Mouse (Mus musculus): ENCODE results near the gene Lbx2. TPM values are rescaled to one million over a fixed set of nuclear protein-coding genes. Genes with fewer than 3 reads are reported as not detected.

Gene Lbx2
- polyA plus RNA-seq, 1 experiment = 1.4 TPM

DNA sequence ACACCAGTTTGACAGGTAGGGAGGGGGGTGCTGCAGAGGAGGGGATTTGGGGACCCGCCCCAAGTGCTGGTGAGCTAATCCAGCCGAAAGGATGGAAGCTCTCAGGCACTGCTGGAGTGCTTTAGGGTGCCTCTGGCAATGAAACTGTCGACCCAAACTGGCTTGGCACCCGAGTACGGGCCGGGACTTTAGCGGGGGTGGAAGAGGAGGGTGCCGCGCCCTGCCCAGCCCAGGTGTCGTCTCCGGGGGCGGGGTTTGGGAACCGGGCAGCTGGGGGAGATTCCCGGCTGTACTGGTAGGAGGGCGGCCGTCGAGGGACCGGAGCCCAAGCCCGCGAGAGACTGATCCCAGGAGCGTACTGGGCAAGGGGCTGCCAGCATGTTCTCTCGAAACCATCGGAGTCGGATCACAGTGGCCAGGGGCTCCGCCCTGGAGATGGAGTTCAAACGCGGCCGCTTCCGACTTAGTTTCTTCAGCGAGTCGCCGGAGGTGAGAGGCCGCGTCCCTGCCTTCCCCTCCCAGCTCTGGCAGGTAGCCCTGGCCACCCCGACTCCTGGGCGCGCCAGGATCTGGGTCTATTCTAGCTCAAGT, 49.5 kb downstream of the Lbx2 start:
- Histone ChIP-seq H3K27ac (ENCODE audit: insufficient read depth, low read depth, low read length) (peak overlapping the region; percentile 99), H3K4me3 (ENCODE audit: insufficient read depth, low read depth, low read length) (peak overlapping the region; percentile 88), H3K4me1 (ENCODE audit: control insufficient read depth, insufficient read depth, low read length) (peaks cover 24% of the 10 kb centered on the region), H3K36me3 (ENCODE audit: control insufficient read depth, insufficient read depth, low read length) (no peaks in the 10 kb centered on the region), H3K27me3 (replicated peaks; ENCODE audit: control insufficient read depth, insufficient read depth, low read length) (no peaks in the 10 kb centered on the region)
- WGBS = 5% methylated on average over 37 of the region's 37 CpGs
- no peak for TF ChIP-seq CTCF (conservative IDR thresholded peaks at IDR 0.05; ENCODE audit: insufficient read depth, insufficient read length, low read depth, low read length)
- no peak for TF ChIP-seq POLR2A (IDR thresholded peaks at IDR 0.05; ENCODE audit: low read depth, low read length)
- DNase-seq = peak; percentile 83

DNA sequence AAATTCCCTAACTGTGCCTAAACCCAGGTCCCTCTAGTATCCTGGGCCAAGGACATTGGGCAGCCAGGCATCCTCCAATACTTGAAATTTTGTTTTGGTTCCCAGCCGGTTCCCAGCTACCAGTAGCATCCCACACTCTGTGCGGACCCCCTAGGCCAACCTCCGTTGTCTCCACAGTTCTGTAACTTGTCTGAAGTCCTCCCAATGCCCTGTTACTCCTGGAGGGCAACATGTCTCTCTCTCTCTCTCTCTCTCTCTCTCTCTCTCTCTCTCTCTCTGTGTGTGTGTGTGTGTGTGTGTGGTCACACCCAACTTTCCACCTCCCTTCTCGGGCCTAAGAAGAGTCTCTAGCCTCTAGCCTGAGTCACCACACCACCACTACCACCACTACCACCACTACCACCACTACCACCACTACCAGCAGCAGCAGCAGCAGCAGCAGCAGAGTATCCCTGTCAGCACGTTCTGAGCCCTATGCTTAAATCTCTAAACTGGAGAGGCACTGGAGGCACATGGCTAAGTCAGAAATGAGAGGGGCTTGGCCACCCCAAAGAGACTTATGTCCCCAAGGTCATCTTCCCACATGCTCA, 50.2 kb downstream of the Lbx2 start:
- no peaks in the 10 kb centered on the region for H3K36me3 ChIP-seq (ENCODE audit: control insufficient read depth, insufficient read depth, low read length)
- 16% methylated on average over 5 of the region's 5 CpGs for WGBS
- no peak for DNase-seq
- no peaks in the 10 kb centered on the region for H3K27me3 ChIP-seq (replicated peaks; ENCODE audit: control insufficient read depth, insufficient read depth, low read length)
- H3K27ac ChIP-seq (ENCODE audit: insufficient read depth, low read depth, low read length) = peak overlapping the region; percentile 99
- peaks cover 24% of the 10 kb centered on the region for H3K4me1 ChIP-seq (ENCODE audit: control insufficient read depth, insufficient read depth, low read length)
- H3K4me3 ChIP-seq (ENCODE audit: insufficient read depth, low read depth, low read length) = peak overlapping the region; percentile 88
- TF ChIP-seq POLR2A (IDR thresholded peaks at IDR 0.05; ENCODE audit: low read depth, low read length) (no peak), CTCF (conservative IDR thresholded peaks at IDR 0.05; ENCODE audit: insufficient read depth, insufficient read length, low read depth, low read length) (no peak)

DNA sequence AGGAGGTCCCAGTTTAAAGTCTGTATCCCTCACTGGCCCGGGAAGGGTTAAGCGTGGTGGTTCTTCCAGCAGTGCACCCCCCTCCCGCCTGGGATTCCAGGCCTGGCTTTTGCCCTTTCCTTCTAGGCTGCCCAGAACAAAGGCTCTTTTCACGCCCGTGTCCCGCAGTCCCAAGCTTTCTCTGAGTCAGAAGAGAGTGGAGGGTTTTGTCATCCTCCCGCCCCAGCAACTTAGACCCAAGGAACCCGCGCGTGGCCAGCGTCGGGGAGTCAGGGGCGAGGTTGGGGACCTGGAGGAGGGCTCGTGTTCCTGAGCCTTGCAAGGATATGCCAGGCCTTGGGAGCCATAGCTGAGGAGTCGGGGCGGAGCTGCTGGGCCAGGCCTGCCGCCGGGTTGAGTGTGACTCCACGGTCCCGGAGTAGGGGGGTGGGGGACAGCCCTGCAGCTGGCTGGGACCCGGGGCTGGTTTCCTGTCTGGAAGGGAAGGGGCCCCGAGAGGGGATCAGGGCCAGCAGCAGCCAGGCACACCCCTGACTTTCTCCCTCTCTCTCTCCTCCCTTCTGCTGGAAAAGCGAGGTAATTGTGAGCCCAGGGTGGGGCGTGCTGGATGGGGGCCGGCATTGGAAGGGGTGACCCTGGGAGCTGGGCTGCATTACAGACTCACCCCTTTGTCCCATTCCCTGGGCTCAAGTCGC, 50.9 kb downstream of the Lbx2 start:
- TF ChIP-seq CTCF (conservative IDR thresholded peaks at IDR 0.05; ENCODE audit: insufficient read depth, insufficient read length, low read depth, low read length) (no peak), POLR2A (IDR thresholded peaks at IDR 0.05; ENCODE audit: low read depth, low read length) (no peak)
- H3K36me3 ChIP-seq (ENCODE audit: control insufficient read depth, insufficient read depth, low read length) = no peaks in the 10 kb centered on the region
- 1% methylated on average over 26 of the region's 26 CpGs for WGBS
- H3K4me1 ChIP-seq (ENCODE audit: control insufficient read depth, insufficient read depth, low read length) = peaks cover 19% of the 10 kb centered on the region
- peak overlapping the region; percentile 88 for H3K4me3 ChIP-seq (ENCODE audit: insufficient read depth, low read depth, low read length)
- H3K27ac ChIP-seq (ENCODE audit: insufficient read depth, low read depth, low read length) = peak overlapping the region; percentile 99
- DNase-seq = peak; percentile 79
- H3K27me3 ChIP-seq (replicated peaks; ENCODE audit: control insufficient read depth, insufficient read depth, low read length) = no peaks in the 10 kb centered on the region

DNA sequence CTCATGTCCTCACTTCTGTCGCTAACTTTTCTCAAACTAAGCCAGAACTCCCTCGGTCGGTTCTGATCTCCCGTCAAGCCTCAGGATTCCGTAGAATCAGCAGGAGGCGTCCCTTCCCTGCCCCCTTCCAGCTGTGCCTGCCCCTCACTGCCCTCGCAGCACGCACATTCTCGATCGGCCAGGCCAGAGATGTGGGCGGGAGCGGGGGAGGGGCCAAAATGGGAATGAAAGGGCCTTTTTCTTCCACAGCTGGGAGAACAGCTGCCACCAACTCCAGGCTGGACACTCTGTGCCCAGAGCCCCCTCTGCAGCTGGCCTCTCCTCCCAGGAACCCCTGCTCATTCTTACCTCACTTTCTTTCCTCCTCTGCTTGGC, 51.4 kb downstream of the Lbx2 start:
- peak; percentile 95 for DNase-seq
- Histone ChIP-seq H3K27ac (ENCODE audit: insufficient read depth, low read depth, low read length) (peak overlapping the region; percentile 99), H3K4me3 (ENCODE audit: insufficient read depth, low read depth, low read length) (peak overlapping the region; percentile 88), H3K27me3 (replicated peaks; ENCODE audit: control insufficient read depth, insufficient read depth, low read length) (no peaks in the 10 kb centered on the region), H3K4me1 (ENCODE audit: control insufficient read depth, insufficient read depth, low read length) (peaks cover 16% of the 10 kb centered on the region), H3K36me3 (ENCODE audit: control insufficient read depth, insufficient read depth, low read length) (no peaks in the 10 kb centered on the region)
- under 1% methylated on average over 12 of the region's 12 CpGs for WGBS
- TF ChIP-seq POLR2A (IDR thresholded peaks at IDR 0.05; ENCODE audit: low read depth, low read length) (peak; percentile 87), CTCF (conservative IDR thresholded peaks at IDR 0.05; ENCODE audit: insufficient read depth, insufficient read length, low read depth, low read length) (no peak; the same call in 1 of the 2 replicates)

Other genes with a start within 250 kb of the Lbx2 start
- gene Sema4f, start 146.6 kb upstream of the Lbx2 start, polyA plus RNA-seq (2012; rRNA removed) = 0.12 and 0.28 TPM in 2 replicates
- gene M1ap, start 139.5 kb upstream of the Lbx2 start, polyA plus RNA-seq (2012; rRNA removed) = 0.16 and 0.22 TPM in 2 replicates
- gene Dok1, start 52.9 kb upstream of the Lbx2 start, polyA plus RNA-seq (2012; rRNA removed) = 4.3 and 4.5 TPM in 2 replicates
- 3.1 and 3.6 TPM in 2 replicates for gene Loxl3, start 52.2 kb upstream of the Lbx2 start, polyA plus RNA-seq (2012; rRNA removed)
- 442 and 596 TPM in 2 replicates for gene Aup1, start 31.8 kb upstream of the Lbx2 start, polyA plus RNA-seq (2012; rRNA removed)
- gene Htra2, start 31.1 kb upstream of the Lbx2 start, polyA plus RNA-seq (2012; rRNA removed) = 39.6 and 40.2 TPM in 2 replicates
- gene Dqx1, start 28.5 kb upstream of the Lbx2 start, polyA plus RNA-seq (2012; rRNA removed) = 8.8 and 11.0 TPM in 2 replicates
- 0.34 and 0.36 TPM in 2 replicates for gene Tlx2, start 16.1 kb upstream of the Lbx2 start, polyA plus RNA-seq (2012; rRNA removed)
- gene Pcgf1, start 8.5 kb upstream of the Lbx2 start, polyA plus RNA-seq (2012; rRNA removed) = 18.6 and 20.5 TPM in 2 replicates
- 3.0 and 5.9 TPM in 2 replicates for gene Ccdc142, start 15.2 kb downstream of the Lbx2 start, polyA plus RNA-seq (2012; rRNA removed)
- gene Gm42688, start 15.2 kb downstream of the Lbx2 start, polyA plus RNA-seq (2012; rRNA removed) = 4.3 and 4.4 TPM in 2 replicates
- 91.1 and 91.7 TPM in 2 replicates for gene Mrpl53, start 22.7 kb downstream of the Lbx2 start, polyA plus RNA-seq (2012; rRNA removed)
- 35.5 and 42.3 TPM in 2 replicates for gene Mogs, start 29.1 kb downstream of the Lbx2 start, polyA plus RNA-seq (2012; rRNA removed)
- 203 and 259 TPM in 2 replicates for gene Wbp1, start 35.2 kb downstream of the Lbx2 start, polyA plus RNA-seq (2012; rRNA removed)
- gene Ino80b, start 39.1 kb downstream of the Lbx2 start, polyA plus RNA-seq (2012; rRNA removed) = 19.0 and 29.8 TPM in 2 replicates
- 73.6 and 96.1 TPM in 2 replicates for gene Rtkn, start 49.1 kb downstream of the Lbx2 start, polyA plus RNA-seq (2012; rRNA removed)
- gene Wdr54, start 70.0 kb downstream of the Lbx2 start, polyA plus RNA-seq (2012; rRNA removed) = 4.4 and 4.7 TPM in 2 replicates
- gene 1700003E16Rik, start 70.0 kb downstream of the Lbx2 start, polyA plus RNA-seq (2012; rRNA removed) = 1.4 and 1.6 TPM in 2 replicates
- gene Dctn1, start 79.6 kb downstream of the Lbx2 start, polyA plus RNA-seq (2012; rRNA removed) = 93.1 and 117 TPM in 2 replicates
- gene Slc4a5, start 133.5 kb downstream of the Lbx2 start, polyA plus RNA-seq (2012; rRNA removed) = 3.3 TPM in 2 replicates
- 2.3 and 2.4 TPM in 2 replicates for gene Mthfd2, start 239.5 kb downstream of the Lbx2 start, polyA plus RNA-seq (2012; rRNA removed)
- 17.9 and 23.5 TPM in 2 replicates for gene Mob1a, start 239.6 kb downstream of the Lbx2 start, polyA plus RNA-seq (2012; rRNA removed)